Mouse (Mus musculus) forelimb bud, embryonic 11.5 days (tissue): ENCODE measurements around the gene Wdr89.

Experiments
- DNase-seq: peaks from one replicate; pipeline ENCODE4 v3.0.0-alpha.2; 2012; ENCODE audit warnings: low read depth, low spot score

Wdr89 gene

DNA sequence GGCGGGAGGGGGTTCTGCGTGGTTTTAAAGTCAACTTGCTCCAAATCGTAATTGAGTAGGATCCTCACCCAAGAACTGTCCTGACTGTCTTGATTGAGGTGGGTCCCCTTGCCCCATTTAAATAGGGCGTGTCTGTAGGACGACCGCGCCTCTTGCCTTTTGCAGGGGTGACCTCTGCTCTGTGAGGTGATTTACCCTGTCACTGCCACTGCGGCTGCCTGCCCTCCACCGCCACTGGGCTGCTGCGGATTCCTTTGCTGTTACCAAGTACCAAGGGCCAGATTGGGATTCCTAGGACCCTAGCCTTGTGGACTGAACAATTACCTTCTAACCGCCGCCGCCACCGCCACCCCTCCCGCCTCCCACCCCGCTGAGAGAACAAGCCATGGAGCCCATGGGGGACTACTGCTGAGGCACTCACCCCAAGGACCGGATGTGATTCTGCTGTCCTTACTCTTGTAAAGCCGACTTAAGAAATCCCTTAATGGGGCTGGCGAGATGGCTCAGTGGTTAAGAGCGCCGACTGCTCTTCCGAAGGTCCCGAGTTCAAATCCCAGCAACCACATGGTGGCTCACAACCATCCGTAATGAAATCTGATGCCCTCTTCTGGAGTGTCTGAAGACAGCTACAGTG lies 53.1 kb downstream of the Wdr89 start:
- peak; percentile 20 for DNase-seq

DNA sequence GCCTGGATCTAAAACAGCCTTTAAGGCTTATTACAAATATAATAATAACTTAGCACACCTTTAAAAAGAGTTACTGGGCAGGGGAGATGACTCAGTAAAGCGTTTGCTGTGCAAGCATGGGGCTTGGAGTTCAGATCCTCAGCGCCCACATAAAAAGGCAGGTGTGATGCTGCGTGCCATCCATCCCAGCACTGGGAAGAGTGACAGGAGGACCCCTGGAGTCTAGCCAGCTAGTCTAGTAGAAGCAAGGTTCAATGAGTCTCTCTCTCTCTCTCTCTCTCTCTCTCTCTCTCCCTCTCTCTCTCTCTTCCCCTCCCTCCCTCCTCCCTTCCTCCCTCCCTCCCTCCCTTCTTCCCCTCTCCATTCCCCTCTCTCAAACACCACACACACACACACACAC lies 53.8 kb downstream of the Wdr89 start:
- no peak for DNase-seq

DNA sequence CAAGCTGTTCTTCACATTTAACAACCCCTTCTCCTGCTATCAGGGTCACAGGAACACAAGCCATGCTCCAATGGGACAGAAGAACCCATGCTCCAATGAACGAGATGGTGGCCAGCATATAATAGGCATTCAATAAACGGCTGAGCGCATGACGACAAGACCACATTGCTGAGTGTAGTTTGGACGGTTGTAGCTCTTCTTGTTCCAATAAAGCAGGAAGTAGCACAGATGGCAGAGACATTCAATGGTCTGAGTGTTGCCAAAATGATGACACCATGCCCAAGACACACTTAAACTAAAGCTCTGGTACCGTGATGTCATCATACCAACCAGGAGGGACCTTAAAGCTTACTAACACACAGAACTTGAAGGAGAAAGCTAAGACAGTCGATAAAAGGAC lies 56.6 kb downstream of the Wdr89 start:
- DNase-seq, result no peak

DNA sequence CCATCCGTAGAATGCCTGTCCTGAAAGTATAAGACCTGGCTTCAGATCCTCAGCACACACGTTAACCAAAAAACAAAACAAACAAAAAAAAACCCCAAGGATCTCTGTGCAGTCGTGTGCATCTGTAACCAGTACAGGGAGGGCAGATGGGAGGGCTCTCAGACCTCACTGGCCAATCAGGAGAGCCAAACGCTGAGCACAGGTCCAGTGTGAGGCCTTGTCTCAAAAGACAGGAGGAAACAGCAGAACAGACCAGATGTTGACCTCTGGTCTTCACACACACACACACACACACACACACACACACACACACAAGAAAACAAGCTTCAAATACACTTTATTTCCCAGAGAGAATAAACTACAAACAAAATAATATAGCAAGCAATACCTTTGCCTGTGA lies 69.8 kb downstream of the Wdr89 start:
- DNase-seq, result peak; percentile 43

DNA sequence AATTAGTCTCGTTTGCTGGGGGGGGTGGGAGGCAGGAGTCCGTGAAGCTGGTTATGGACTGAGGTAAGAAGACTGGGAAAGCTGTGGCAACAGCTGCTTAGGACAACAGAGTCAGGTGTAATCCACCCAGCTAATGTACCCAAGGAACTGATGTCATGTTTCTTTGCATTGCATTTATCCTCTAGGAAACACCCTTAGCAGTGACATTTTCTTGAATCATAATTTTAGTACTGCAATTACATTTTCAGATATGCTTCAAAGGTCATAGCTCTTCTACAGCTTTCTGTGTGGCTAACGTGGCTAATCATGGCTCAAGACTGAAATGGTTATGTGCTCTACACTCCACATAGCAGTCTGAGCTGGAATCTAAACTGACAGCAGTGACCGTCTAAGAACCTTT lies 70.3 kb downstream of the Wdr89 start:
- no peak for DNase-seq

DNA sequence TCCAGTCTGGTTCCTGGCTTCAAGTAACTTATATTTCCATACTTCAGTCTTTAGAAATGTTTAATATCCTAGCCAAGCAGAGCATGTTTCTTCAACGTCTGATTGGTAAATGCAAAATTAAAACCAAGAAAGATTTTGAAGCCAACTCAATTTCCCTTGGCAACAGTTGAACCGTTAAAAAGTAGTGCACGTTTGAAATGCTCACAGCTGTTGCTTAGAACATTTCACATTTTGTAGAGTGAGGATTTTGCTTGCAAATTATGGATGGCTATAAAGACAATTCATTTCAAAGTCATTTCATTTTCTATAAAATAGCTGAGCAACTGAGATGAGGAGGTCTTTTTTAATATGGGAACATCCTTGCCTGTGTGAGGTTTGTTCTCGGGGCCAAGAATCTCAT lies 71.6 kb downstream of the Wdr89 start:
- DNase-seq, result no peak

DNA sequence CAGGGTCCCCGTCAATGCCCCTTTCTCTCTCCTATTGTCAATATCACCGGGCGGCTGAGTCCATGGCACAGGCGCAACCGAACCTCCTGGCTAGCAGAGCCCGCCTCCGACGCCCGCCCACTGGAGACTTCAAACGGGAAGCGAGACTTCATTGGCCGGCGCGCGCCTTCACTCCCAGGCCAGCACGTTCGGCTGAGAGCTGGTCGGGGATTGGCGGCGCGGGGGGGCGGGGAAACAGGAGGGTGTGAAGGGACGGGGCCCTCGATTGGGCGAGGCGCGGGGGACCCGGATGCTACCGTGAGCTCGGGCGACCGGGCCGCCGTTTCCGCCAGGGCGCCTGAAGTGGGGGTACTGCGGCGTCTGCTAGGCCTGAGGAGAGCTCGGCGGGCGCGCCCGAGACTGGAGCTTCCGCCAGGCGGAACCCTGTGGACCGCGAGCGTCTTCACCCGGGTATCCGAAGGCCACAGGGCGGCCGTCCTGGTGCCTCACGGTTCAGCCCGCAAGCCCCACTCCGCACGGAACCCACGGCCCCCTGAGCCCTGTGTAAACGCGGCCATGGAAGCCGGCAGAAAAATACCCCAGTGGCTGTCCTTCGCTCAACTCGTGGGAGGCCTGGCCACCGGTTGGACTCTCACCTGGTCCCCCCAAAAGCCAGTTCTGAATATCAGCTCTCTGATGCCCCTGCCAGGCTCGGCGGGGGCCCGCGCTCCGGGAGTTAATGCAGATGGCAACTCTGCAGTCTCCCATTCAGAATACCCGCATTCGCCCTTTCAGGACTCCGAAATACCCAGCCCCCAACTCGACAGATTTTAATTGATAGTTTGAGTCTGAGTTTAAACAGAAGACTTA lies 73.0 kb downstream of the Wdr89 start, which contains the start of gene Ppp2r5e:
Gene Ppp2r5e, minus strand, starts transcription at position 92 of the 849 bp plus-strand sequence.
- DNase-seq, result peak; percentile 94

DNA sequence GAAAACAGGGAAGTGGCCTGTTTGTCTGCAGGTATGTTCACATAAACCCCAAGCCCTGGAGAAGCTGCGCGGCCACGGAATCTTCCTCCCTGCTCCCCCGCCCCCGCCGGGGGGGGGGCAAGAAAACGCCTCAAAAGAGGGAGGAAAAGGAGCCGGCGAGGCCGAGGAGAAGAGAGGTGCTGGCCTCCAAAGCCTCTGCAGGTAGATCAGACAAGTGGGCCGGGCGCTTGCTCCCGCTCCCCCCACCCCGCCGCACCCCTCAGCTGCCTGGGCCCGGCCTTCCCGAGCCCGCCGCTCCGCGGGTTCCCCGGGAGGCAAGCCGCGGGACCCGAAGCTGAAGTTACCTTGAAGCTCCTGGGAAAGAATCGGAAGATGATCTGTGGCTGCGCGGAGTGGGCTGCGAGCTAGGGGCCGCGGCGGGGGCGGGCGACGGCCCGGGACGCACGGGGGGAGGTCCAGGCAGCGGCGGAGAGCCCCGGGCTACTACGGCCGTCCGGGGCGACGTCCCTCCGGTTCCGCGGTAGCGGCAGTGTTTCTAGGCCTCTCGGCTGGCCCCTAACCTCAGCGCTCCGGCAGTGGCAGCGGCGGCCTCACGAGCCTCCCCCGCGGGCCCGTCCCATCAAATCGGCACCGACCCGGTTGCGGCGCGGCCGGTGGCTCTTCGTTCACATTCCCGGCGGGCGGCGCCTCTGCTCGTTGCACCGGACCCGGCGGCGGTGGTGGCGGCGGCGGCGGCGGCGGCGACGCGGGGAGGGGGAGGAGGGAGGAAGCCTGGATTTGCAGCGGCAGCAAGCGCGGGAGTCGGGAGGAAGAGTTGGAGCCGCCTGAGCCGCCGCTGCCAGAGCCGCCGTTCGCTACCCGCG lies 73.8 kb downstream of the Wdr89 start:
- DNase-seq, result no peak

GRCm38 (mm10) chr12:75594404-75594803 lies 74.9 kb downstream of the Wdr89 start:
- no peak for DNase-seq

- DNase-seq, result no peak
Observed at GRCm38 (mm10) chr12:75593817-75594216, 75.5 kb downstream of the Wdr89 start.

GRCm38 (mm10) chr12:75587501-75587900 lies 81.8 kb downstream of the Wdr89 start:
- DNase-seq, result no peak

- no peak for DNase-seq
Observed at GRCm38 (mm10) chr12:75583776-75584175, 85.6 kb downstream of the Wdr89 start.
